Mouse (Mus musculus): Measurements from ENCODE around the gene Sdhaf3.

DNA sequence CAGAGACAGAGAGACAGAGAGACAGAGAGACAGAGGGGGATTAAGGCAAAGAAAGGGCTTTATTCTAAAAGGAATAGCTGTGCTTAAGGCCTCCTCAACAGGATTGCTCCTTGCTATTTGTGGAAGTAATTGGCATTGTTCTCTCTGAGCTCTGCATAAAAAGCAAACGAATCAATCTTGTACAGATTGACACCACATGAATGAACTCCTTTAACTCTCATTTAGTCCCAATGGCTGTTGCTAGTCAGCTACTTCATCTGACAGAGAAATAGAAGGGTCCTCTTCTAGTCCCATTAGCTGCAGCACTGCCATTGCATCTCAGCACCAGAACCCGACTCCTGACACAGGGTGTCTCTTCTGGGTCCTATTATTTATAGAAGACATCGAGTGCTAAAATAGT, 113.0 kb downstream of the Sdhaf3 start:
- TF ChIP-seq CTCF (IDR thresholded peaks at IDR 0.05; ENCODE audit: borderline replicate concordance, insufficient read depth, low read depth, low read length) (no peak), POLR2A (IDR thresholded peaks at IDR 0.05; ENCODE audit: borderline replicate concordance, insufficient read depth, low read length) (no peak)

Data from cerebellum, adult 2 months (tissue).